Mouse (Mus musculus) cerebellum, postnatal 4 days (tissue): ENCODE results near the gene Ceacam1.

Experiments used
- DNase-seq, 2 experiments: peaks; one replicate each; pipeline ENCODE4 v3.0.0; 2022; ENCODE audit warnings: low spot score in 2 of 2, mixed read lengths in 1 of 2

Ceacam1 gene

DNA sequence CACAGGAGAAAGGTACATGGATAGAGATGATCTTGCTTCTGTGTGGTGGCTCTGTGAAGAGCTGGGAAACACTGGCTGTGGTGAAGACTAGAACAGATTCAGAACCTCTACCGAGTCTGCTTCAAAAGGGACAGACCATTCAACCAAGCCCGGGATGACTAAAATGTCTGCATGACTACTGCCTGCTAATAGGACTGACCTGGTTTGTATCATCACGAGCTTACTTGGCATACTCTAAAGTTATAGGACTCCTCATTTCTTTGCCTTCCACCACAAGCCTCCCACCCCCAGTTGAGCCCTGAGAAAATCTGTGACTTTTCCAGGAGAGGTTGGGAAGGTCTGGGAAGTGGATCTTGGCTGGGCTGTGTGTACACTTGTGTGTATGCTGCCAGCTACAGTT lies 65.5 kb downstream of the Ceacam1 start:
- no peak for DNase-seq
